Mouse (Mus musculus) spleen, adult 2 months (tissue): ENCODE results near the gene 9130023H24Rik.

Experiments
- CTCF ChIP-seq: fragments of 200-500 bp; IDR thresholded peaks from 2 replicates; pipeline ENCODE4 v1.5.1; 2011; ENCODE audit warnings: mild to moderate bottlenecking, inconsistent platforms; ENCODE audit not compliant: insufficient read depth, insufficient read length, insufficient replicate concordance; ENCODE audit errors: extremely low read depth
- POLR2A ChIP-seq: fragments of 200-500 bp; IDR thresholded peaks from 2 replicates; pipeline ENCODE4 v1.6.1; 2011; ENCODE audit warnings: low read depth, low read length, inconsistent platforms

- no peak for TF ChIP-seq POLR2A
- no peak for TF ChIP-seq CTCF
Measured at GRCm38 (mm10) chr7:128231741-128232140, 6.1 kb downstream of the 9130023H24Rik start.
